Mouse (Mus musculus) cerebellum, postnatal 25 days (tissue): ENCODE measurements around the gene Ifne.

Experiments used
- DNase-seq, 2 experiments: peaks; one replicate each; pipeline ENCODE4 v3.0.0; 2021; ENCODE audit warnings: mixed read lengths in 2 of 2

Gene Ifne

GRCm38 (mm10) chr4:88880101-88880500 is at the start of gene Ifne:
Gene Ifne, minus strand, starts transcription at chr4:88880201.
- no peak for DNase-seq

GRCm38 (mm10) chr4:88928341-88929102 is 48.5 kb upstream of the Ifne start:
- no peak for DNase-seq

GRCm38 (mm10) chr4:88927850-88928249 is 47.8 kb upstream of the Ifne start:
- DNase-seq: no peak

GRCm38 (mm10) chr4:88926637-88927036 is 46.6 kb upstream of the Ifne start:
- no peak for DNase-seq

- no peak for DNase-seq
These were observed 46.1 kb upstream of the Ifne start for GRCm38 (mm10) chr4:88926082-88926481.

GRCm38 (mm10) chr4:88925456-88925855 is 45.5 kb upstream of the Ifne start:
- no peak for DNase-seq

GRCm38 (mm10) chr4:88921280-88921679 is 41.3 kb upstream of the Ifne start:
- no peak for DNase-seq

- DNase-seq: no peak
These were observed 37.9 kb upstream of the Ifne start for GRCm38 (mm10) chr4:88917770-88918460.

GRCm38 (mm10) chr4:88916306-88916705 is 36.3 kb upstream of the Ifne start:
- DNase-seq: no peak

GRCm38 (mm10) chr4:88913984-88914383 is 34.0 kb upstream of the Ifne start:
- DNase-seq: no peak

- no peak for DNase-seq
These were observed 32.9 kb upstream of the Ifne start for GRCm38 (mm10) chr4:88912882-88913281.

- no peak for DNase-seq
These were observed 32.2 kb upstream of the Ifne start for GRCm38 (mm10) chr4:88912187-88912586.

- no peak for DNase-seq
These were observed 29.9 kb upstream of the Ifne start for GRCm38 (mm10) chr4:88909600-88910534.

- no peak for DNase-seq
These were observed 13.3 kb upstream of the Ifne start for GRCm38 (mm10) chr4:88893201-88893754.

GRCm38 (mm10) chr4:88888236-88888635 is 8.2 kb upstream of the Ifne start:
- DNase-seq: no peak

GRCm38 (mm10) chr4:88878772-88879171 is 1.2 kb downstream of the Ifne start:
- no peak for DNase-seq

- DNase-seq: no peak
These were observed 1.8 kb downstream of the Ifne start for GRCm38 (mm10) chr4:88878246-88878645.

GRCm38 (mm10) chr4:88876520-88876919 is 3.5 kb downstream of the Ifne start:
- DNase-seq: no peak

- DNase-seq: no peak
These were observed 4.4 kb downstream of the Ifne start for GRCm38 (mm10) chr4:88875435-88876095.

GRCm38 (mm10) chr4:88872691-88873090 is 7.3 kb downstream of the Ifne start:
- peak in 1 of 2 experiments; percentile 10 for DNase-seq

GRCm38 (mm10) chr4:88867926-88868911 is 11.8 kb downstream of the Ifne start:
- DNase-seq: peak; percentile 18 to 28
